Mouse (Mus musculus) bone marrow macrophage, adult 2 months (primary cell): Measurements from ENCODE around the gene Olfr1396.

Experiments
- CTCF ChIP-seq: IDR thresholded peaks from 2 replicates; pipeline ENCODE4 v1.5.1; 2012; ENCODE audit warnings: low read depth, mild to moderate bottlenecking, low read length, moderate library complexity
- POLR2A ChIP-seq: IDR thresholded peaks from 2 replicates; pipeline ENCODE4 v1.6.1; 2012; ENCODE audit warnings: mild to moderate bottlenecking, low read depth, low read length, borderline replicate concordance

DNA sequence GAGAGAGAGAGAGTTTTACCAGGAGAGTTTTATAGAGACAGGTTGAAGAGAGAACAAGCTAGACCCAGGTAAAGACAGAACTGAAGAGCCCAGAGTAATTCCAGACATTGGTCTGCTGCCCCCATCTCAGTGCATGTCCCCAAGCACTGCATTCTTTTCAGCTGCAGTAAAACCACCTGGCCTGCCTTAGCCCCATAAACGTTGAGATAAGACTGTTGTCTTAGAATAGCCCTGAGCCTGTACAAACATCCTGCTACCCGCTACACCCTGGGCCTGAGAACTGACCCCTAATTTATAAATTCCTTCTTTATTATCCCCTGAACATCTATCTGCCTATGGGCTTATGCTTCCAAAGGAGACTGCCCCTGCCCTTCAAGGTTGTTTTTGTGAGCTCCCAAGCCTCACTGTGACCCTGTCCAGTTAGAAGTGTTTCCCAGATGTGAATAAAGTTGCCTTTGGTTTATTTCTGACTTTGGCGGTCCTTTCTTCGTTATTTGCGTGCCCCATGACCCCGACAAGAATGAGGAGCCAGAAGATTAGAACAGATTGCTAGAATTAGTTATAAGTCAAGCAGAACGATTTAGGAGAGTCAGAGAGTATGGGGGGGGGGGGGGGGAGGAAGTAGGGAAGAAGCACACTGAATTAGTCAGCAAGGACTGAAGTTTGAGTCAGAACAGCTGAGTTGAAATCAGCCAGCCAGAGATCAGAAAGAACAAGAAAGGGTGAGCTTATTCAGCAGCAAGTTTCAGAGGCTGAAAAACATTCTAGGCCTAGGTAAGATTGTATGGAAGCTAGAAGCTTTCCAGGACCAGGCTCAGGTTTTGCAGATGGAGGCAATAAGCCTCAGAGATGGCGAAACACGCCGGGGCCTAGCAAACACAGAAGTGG is 6.8 kb downstream of the Olfr1396 start:
- TF ChIP-seq POLR2A: no peak
- TF ChIP-seq CTCF: no peak
